Mouse (Mus musculus) cerebellum, postnatal 10 days (tissue): ENCODE measurements around the gene Pnrc2.

Experiments
- DNase-seq, 2 experiments: peaks; one replicate each; pipeline ENCODE4 v3.0.0; 2021; ENCODE audit warnings: mixed read lengths in 2 of 2

The Pnrc2 gene

DNA sequence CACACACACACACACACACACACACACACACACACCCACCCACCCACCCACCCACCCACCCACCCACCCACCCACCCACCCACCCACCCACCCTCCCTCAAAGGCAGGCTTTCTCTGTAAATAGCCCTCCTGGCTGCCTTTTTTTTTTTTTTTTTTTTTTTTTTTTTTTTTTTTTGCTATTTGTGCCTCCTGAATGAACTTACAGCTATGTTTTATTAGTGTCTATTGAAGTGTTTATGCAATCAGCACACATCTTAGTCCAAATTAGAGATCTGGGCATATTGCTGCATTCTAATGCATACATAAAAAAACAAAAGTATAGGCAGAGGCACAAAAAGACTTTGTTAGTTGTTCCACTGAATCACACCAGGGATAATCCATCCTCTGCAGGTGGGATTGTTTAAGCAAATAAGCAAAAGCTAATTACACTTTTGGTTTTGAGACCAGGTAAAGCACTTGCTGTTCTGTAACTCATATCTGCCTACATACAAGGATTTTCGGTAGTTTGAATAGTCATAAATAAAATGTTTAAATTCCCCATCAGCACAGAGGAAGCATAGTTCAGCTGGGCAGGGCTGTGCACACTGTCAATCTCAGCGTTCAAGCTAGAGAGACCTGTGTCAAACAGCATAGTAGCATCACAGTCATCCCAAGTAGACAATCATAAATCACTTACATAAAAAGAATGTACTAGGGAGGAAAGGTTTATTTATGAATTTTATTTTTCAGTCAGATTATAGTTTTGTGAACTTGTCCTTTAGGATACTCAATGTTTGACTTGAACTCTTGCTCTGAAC, 3.2 kb downstream of the Pnrc2 start:
- DNase-seq = no peak

- no peak for DNase-seq
These were observed 4.7 kb downstream of the Pnrc2 start for GRCm38 (mm10) chr4:135868996-135869395.

- DNase-seq = no peak
These were observed 16.0 kb downstream of the Pnrc2 start for GRCm38 (mm10) chr4:135857597-135858186.

DNA sequence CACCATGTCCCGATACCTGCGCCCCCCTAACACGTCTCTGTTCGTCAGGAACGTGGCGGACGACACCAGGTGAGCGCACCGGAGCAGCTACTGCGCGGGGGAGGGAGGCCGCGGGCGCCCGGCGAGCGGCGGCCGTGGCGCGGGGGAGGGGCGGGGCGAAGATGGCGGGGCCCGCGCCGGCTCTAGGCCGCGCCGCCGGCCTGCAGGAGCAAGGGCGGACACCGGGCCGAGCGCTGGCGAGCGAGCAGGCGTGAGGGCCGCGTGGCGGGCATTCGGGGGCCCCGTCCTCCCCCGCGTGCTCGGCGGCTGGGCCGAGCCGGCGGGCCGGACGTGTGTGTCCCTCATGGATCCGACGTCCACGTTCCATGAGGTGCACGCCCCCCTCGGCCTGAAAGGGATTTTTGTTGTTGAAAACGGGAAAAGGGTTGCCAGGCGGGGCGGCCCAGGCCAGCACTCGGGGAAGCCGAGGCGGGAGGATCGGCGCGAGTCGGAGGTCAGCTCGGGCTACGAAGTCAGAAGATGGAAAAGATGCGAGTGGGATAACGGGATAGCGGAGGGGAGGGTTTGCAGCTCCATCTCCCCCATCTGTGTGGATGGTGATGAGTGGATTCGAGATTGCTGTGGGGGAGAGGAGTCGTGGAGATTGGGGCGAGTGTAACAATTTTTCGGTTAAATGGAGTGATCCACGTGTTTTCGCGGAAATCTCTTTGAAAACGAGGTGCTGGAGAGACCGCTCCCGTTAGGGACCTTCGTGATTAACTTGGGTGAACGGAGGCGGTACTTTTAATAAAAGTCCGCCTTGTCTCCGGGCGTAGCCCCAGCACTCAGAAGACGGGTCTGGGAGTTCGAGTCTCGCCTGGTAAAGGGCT, 17.2 kb downstream of the Pnrc2 start:
- peak; percentile 81 for DNase-seq

DNA sequence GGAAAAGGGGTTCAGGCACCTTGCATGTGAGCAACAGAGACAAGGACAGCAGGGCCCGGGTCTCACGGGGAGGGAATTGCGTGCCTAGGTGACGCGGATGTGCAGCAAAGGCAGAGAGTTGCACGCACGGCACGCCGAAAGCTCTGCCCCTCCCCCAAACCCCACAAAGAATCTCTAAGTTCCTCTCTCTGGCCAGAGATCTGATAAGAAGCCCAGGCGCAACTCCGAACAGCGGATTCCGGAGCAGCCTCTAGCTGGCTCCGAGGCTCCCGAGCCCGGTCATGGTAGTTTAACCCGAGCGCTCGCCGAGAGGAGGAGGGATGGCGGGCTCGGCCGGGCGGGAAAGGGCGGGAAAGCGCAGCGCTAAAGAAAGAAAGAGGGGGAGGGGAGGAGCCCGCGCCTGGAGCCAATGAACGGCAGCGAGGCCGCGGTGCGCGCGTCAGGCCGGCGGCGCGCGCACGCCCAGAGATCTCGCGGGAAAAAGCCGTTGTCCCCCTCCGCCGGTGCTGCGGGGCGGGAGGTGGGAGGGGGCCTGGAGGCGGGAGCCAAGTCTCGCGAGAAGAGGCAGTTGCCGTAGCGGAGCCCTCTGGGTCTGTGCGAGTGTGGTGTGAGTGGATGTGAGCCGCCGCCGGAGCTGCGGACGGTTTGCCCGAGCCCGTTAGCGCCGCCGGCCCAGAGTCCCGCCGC, 18.0 kb downstream of the Pnrc2 start, which contains the start of gene Srsf10:
Gene Srsf10 (plus strand): TSS at position 212 of the 687 bp plus-strand sequence.
- DNase-seq = peak; percentile 98 to 99

GRCm38 (mm10) chr4:135855080-135855479, 18.6 kb downstream of the Pnrc2 start:
- peak; percentile 39 to 47 for DNase-seq

GRCm38 (mm10) chr4:135854630-135855029, 19.0 kb downstream of the Pnrc2 start:
- no peak for DNase-seq

- no peak for DNase-seq
These were observed 19.6 kb downstream of the Pnrc2 start for GRCm38 (mm10) chr4:135853987-135854546.

GRCm38 (mm10) chr4:135851942-135852341, 21.7 kb downstream of the Pnrc2 start:
- DNase-seq = no peak

DNA sequence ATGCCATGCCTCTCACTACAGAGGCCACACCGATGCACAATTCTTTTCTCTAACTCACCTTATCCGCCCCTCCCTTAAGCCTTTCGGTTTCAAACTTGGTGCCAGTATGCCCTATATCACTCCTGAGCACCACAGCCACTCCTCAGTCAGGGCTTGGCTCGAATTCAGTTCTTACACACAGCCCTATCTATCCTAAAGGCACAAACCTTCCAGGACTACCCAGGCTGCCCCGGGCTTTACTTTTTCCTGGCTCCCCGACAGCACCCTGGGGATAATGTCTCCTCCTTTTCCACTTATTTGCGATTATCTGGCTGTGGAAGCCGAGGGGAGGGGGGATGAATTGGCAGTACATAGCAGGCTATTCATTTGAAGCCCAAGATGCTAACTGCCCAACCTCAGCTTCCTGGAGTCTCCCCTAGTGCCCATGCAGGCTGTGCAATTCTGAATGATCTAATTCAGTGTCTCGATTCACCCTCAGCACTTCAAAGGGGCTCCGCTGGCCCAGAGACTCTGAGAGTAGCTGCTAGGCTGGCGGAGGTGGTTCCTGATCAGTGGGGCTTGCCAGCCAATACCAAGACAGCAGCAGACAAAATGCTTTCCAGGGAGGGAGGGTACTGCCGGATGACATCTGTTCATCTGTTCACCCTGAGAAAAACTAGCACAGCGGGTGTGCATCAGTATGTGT, 23.1 kb downstream of the Pnrc2 start:
- peak; percentile 81 to 84 for DNase-seq

- peak in 1 of 2 experiments; percentile 39 for DNase-seq
These were observed 26.1 kb downstream of the Pnrc2 start for GRCm38 (mm10) chr4:135847581-135847980.

- no peak for DNase-seq
These were observed 29.2 kb downstream of the Pnrc2 start for GRCm38 (mm10) chr4:135844400-135844799.

DNA sequence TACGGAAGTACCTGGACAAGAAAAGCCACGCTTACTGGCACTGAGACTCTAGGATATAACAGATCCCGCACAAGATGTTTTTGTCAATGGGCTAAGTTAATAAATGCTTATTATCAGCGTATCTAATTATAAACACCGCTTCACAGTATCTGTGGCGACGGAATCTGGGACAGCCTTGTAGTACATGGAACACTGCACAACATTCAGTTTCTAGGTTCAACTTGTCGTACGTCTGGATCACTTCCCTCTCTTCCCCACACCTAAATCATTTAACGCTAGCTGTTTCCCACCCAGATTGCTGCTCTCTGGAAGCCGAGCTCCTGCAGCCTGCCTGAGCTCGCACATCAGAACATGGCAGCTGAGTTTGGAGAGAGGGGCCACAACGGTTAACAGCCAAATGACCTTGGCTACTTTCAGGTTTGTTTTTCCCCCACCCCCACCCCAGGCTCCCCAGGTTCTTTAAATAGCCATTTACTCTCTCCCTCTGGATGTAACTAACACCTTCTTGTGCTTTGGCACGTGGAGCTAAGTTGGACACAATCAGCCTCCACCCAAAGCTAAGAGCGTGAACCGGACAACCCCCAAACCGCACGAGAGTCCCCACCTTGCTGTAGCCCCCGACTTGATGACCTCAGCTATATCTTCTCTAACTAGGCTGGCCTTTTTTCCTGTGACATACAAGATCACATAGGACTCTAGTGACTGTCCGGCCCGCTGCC, 34.2 kb downstream of the Pnrc2 start:
- no peak for DNase-seq

DNA sequence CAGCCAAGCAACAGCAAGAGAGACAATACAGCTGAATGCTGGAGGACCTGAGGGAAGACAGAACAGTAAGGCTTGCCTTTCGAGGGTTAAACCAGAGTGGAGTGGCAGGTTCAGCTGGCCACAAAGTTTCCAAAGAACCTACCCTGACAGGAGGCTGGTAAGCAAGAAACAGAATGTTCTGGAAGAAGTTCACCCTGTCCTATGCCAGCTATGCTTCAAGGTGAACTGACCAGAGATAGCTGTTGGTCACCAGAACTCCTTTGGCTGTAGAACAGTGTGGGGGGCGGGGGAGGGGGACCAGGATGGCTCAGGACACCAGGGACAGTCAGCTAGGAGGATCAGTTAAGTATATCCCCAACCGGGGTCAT, 34.7 kb downstream of the Pnrc2 start:
- DNase-seq = no peak

DNA sequence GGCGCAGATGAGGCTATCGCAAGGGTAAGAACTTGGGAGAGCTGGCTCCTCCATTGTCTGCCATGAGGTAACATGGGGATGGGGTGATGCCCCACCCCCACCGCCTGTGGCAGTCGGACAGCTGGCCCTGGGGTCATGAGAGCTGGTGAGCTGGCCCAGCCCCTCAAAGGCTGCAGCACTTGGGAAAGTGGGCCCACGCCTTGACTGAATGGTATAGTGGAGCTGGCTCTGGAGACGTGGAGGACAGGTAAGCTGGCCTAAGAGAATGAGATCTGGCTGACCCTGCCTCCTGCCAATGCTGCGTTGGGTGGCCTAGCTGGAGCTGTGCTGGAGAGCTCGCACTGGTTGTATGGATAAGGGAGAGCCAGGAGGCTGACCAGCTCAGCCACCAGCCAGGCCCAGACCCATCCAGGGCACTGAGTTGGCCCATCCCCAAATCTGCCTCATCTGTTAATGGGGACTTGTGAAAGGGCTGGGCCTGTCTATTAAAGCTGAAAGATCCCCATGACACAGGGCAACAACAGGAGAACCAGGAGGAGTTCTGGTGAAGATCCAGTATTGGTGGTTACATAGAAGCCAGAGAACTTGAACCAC, 39.4 kb downstream of the Pnrc2 start:
- DNase-seq = peak; percentile 59 to 61

GRCm38 (mm10) chr4:135833301-135834123, 40.1 kb downstream of the Pnrc2 start:
- peak; percentile 77 to 80 for DNase-seq

GRCm38 (mm10) chr4:135832070-135832469, 41.6 kb downstream of the Pnrc2 start:
- DNase-seq = peak in 1 of 2 experiments; percentile 26

DNA sequence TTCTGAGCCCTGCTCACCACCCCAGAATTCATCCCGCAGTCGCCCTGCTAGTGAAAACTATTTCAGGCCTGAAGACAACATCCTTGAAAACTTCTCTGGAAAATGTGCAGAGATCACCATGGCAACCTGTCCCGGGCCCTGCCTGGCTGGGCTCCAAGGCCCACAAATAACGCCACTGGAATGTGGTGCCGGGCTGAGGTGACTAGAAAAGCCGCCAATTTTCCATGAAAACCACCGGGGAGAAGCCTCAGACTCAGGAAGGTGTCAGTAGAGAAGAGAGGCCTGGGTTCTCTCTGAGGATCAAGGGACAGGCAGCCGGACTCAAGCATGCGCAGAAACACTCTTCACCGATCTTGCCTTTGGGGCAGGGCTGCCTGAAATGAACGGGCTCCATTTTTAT, 45.2 kb downstream of the Pnrc2 start:
- DNase-seq = peak; percentile 40 to 60

- DNase-seq = no peak
These were observed 49.4 kb downstream of the Pnrc2 start for GRCm38 (mm10) chr4:135824254-135824653.

GRCm38 (mm10) chr4:135823298-135823697, 50.4 kb downstream of the Pnrc2 start:
- DNase-seq = peak; percentile 71 to 76
